Mouse (Mus musculus) thymus, adult 2 months (tissue): ENCODE measurements around the gene Uvssa.

Experiments
- CTCF ChIP-seq: fragments of 200-500 bp; IDR thresholded peaks from 2 replicates; pipeline ENCODE4 v1.5.1; 2012; ENCODE audit warnings: mild to moderate bottlenecking, control low read depth, low read length, moderate library complexity, borderline replicate concordance; ENCODE audit not compliant: control insufficient read depth, poor library complexity, insufficient read depth; ENCODE audit errors: extremely low read depth
- POLR2A ChIP-seq: fragments of 200-500 bp; IDR thresholded peaks from 2 replicates; pipeline ENCODE4 v1.6.1; 2012; ENCODE audit warnings: mild to moderate bottlenecking, low read length, control low read depth, moderate library complexity; ENCODE audit not compliant: control insufficient read depth, poor library complexity, insufficient read depth; ENCODE audit errors: extremely low read depth

- TF ChIP-seq CTCF (no peak), POLR2A (no peak)
These were observed 20.9 kb upstream of the Uvssa start for GRCm38 (mm10) chr5:33357494-33357893.
